Mouse (Mus musculus) lung, postnatal 0 days (tissue): Measurements from ENCODE around the gene Uvrag.

Experiments
- CTCF ChIP-seq: IDR thresholded peaks from 2 replicates; pipeline ENCODE4 v1.5.1; 2016; ENCODE audit warnings: antibody characterized with exemption, mild to moderate bottlenecking
- EP300 ChIP-seq: IDR thresholded peaks from 2 replicates; pipeline ENCODE4 v1.6.1; 2016; ENCODE audit warnings: antibody characterized with exemption, mild to moderate bottlenecking, control low read depth

DNA sequence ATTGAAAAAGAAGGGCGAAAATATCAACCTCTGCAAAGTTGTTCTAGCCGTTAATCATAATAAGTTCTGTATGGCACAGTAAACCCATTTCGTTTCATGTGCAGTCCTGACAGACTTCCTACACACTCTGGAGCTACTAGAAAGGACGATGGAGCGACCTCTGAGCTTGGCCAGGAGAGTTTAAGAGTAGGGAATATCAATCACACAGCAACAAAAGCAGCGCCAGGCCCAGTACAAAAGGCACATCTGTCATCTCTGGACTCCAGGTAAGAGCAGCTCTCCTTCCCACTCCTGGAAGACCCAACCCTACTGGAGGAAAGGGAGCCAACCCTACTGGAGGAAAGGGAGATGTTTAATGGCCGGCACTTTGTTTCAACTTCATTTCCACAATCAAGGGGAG, 43.2 kb downstream of the Uvrag start:
- TF ChIP-seq CTCF (no peak), EP300 (no peak)
